Mouse (Mus musculus) heart, adult 2 months (tissue): ENCODE measurements around the gene Cfap100. TPM values are rescaled to one million over a fixed set of nuclear protein-coding genes. Genes with fewer than 3 reads are reported as not detected.

Experiments used
- DNase-seq, 2 experiments: peaks; one replicate each; pipeline ENCODE4 v3.0.0; 2021
- H3K27ac ChIP-seq: fragments of 200-600 bp; 2 replicates; pipeline ENCODE4 v1.8.1; 2022
- H3K27me3 ChIP-seq: fragments of 200-500 bp; 2 replicates; pipeline ENCODE4 v1.6.1; 2012; ENCODE audit warnings: mild to moderate bottlenecking, low read length, inconsistent platforms, mixed read lengths; ENCODE audit not compliant: control insufficient read depth, insufficient read depth
- H3K36me3 ChIP-seq: fragments of 200-500 bp; 2 replicates; pipeline ENCODE4 v1.6.1; 2012; ENCODE audit warnings: low read length, inconsistent platforms; ENCODE audit not compliant: control insufficient read depth, insufficient read depth
- H3K4me1 ChIP-seq: fragments of 200-500 bp; 2 replicates; pipeline ENCODE4 v1.6.1; 2011; ENCODE audit warnings: low read length; ENCODE audit not compliant: control insufficient read depth, insufficient read depth
- H3K4me3 ChIP-seq: fragments of 200-600 bp; 2 replicates; pipeline ENCODE4 v1.8.1; 2022
- H3K79me2 ChIP-seq: fragments of 200-500 bp; replicated peaks from 2 replicates; pipeline ENCODE4 v1.6.1; 2012; ENCODE audit warnings: mild to moderate bottlenecking, inconsistent platforms, low read length, moderate library complexity, mixed read lengths; ENCODE audit not compliant: control insufficient read depth, insufficient read depth
- H3K9ac ChIP-seq: fragments of 200-500 bp; 2 replicates; pipeline ENCODE4 v1.6.1; 2012; ENCODE audit warnings: low read depth, mild to moderate bottlenecking, control low read depth, inconsistent platforms, low read length, mixed read lengths
- CTCF ChIP-seq: fragments of 200-600 bp; IDR thresholded peaks from 2 replicates; pipeline ENCODE4 v1.8.1; 2022; ENCODE audit warnings: antibody characterized with exemption, mild to moderate bottlenecking, moderate library complexity
- EP300 ChIP-seq: fragments of 200-500 bp; IDR thresholded peaks from 2 replicates; pipeline ENCODE4 v1.6.1; 2011; ENCODE audit warnings: low read depth, low read length, control low read depth; ENCODE audit not compliant: insufficient read depth
- POLR2A ChIP-seq: fragments of 200-500 bp; IDR thresholded peaks from 2 replicates; pipeline ENCODE4 v1.6.1; 2011; ENCODE audit warnings: mild to moderate bottlenecking, low read depth, low read length, control low read depth; ENCODE audit not compliant: insufficient read depth
- WGBS: fragments of 180-500 bp; shearing (Covaris S2); methylation state at CpG from one replicate; pipeline ENCODE4 v1.1.7; 2018; 5-methylcytosine and 5-hydroxymethylcytosine counted together
- intact Hi-C: fragments of 180-260 bp; cut with DNase I; formaldehyde crosslinking; loops from one replicate; pipeline ENCODE4 v1.15.1; 2025
- polyA plus RNA-seq: library from polyadenylated mRNA; depleted of rRNA; stranded (reverse); fragments of >200 nt; gene quantifications from 2 replicates; pipeline ENCODE4 v1.2.3, GENCODE M21; 2012
- total RNA-seq, 2 experiments: library from RNA; stranded (reverse); gene quantifications; 2 replicates each; pipeline ENCODE4 v1.2.3; 2021

Gene Cfap100
- total and polyA plus RNA-seq, 3 experiments, result 0.16 to 0.80 (median 0.18) TPM

- H3K27ac ChIP-seq, result peak overlapping the region; percentile 98
- H3K4me1 ChIP-seq, result peaks cover 24% of the 10 kb centered on the region
- H3K4me3 ChIP-seq, result peak overlapping the region; percentile 94
- peaks cover 10% of the 10 kb centered on the region; the same call in 1 of the 2 replicates for H3K36me3 ChIP-seq
- TF ChIP-seq CTCF (no peak), EP300 (no peak), POLR2A (no peak; the same call in 1 of the 2 replicates)
- 44% methylated on average over 7 of the region's 7 CpGs for WGBS
- intact Hi-C loops, result loop anchor here (1.0 to 10.0 kb wide), 2 partner anchors 43 to 1119 kb away; no protein-coding TSS in a partner anchor
- peak in 1 of 2 experiments; percentile 47 for DNase-seq
- 0 out of 2 replicates have a peak, but pooled peaks cover 2% of the 10 kb centered on the region for H3K79me2 ChIP-seq
- peak overlapping the region; percentile 55 for H3K9ac ChIP-seq
- H3K27me3 ChIP-seq, result no peaks in the 10 kb centered on the region
Observed at GRCm38 (mm10) chr6:90463890-90464421, 35.4 kb upstream of the Cfap100 start.

- intact Hi-C loops, result loop anchor here (1.0 to 10.0 kb wide), 2 partner anchors 44 to 1119 kb away; no protein-coding TSS in a partner anchor
- H3K27ac ChIP-seq, result peak overlapping the region; percentile 98
- peak; percentile 97 for TF ChIP-seq EP300
- peak; percentile 27; the same call in 1 of the 2 replicates for TF ChIP-seq POLR2A
- peak; percentile 14; the same call in 1 of the 2 replicates for TF ChIP-seq CTCF
Observed at GRCm38 (mm10) chr6:90463228-90463862, 34.7 kb upstream of the Cfap100 start.

GRCm38 (mm10) chr6:90462841-90463227, 34.2 kb upstream of the Cfap100 start:
- H3K27me3 ChIP-seq, result no peaks in the 10 kb centered on the region
- H3K36me3 ChIP-seq, result peaks cover 7% of the 10 kb centered on the region; the same call in 1 of the 2 replicates
- H3K4me1 ChIP-seq, result peaks cover 17% of the 10 kb centered on the region
- TF ChIP-seq CTCF (no peak), EP300 (no peak), POLR2A (no peak)
- DNase-seq, result peak in 1 of 2 experiments; percentile 68
- WGBS, result 2% methylated on average over 38 of the region's 38 CpGs
- no peaks in the 10 kb centered on the region for H3K79me2 ChIP-seq
- peak overlapping the region; percentile 98 for H3K27ac ChIP-seq
- peak overlapping the region; percentile 86 for H3K9ac ChIP-seq
- H3K4me3 ChIP-seq, result peak overlapping the region; percentile 94
- intact Hi-C loops, result loop anchor here (1.0 to 10.0 kb wide), 3 partner anchors 44 to 1118 kb away; no protein-coding TSS in a partner anchor

More at GRCm38 (mm10) chr6:90463228-90463862, 34.7 kb upstream of the Cfap100 start:
- Histone ChIP-seq H3K9ac (peak overlapping the region; percentile 86), H3K79me2 (0 out of 2 replicates have a peak, but pooled peaks cover 2% of the 10 kb centered on the region), H3K4me1 (peaks cover 22% of the 10 kb centered on the region), H3K27me3 (no peaks in the 10 kb centered on the region), H3K36me3 (peaks cover 10% of the 10 kb centered on the region; the same call in 1 of the 2 replicates), H3K4me3 (peak overlapping the region; percentile 94)
- WGBS, result under 1% methylated on average over 31 of the region's 31 CpGs
- peak; percentile 94 to 97 for DNase-seq

- 1% methylated on average over 69 of the region's 70 CpGs for WGBS
- Histone ChIP-seq H3K27me3 (no peaks in the 10 kb centered on the region), H3K4me3 (peak within 1 kb of the TSS; percentile 94), H3K4me1 (peaks cover 15% of the 10 kb centered on the region), H3K27ac (peak within 1 kb of the TSS; percentile 98), H3K79me2 (no peaks in the 10 kb centered on the region), H3K9ac (peak within 1 kb of the TSS; percentile 86), H3K36me3 (peaks cover 3% of the 10 kb centered on the region; the same call in 1 of the 2 replicates)
- TF ChIP-seq POLR2A, result peak; percentile 56; the same call in 1 of the 2 replicates
- TF ChIP-seq CTCF, result no peak
- TF ChIP-seq EP300, result peak; percentile 25; the same call in 1 of the 2 replicates
- intact Hi-C loops, result loop anchor here (1.0 to 10.0 kb wide), 2 partner anchors 53 to 1117 kb away; no protein-coding TSS in a partner anchor
- DNase-seq, result peak; percentile 92
Observed at GRCm38 (mm10) chr6:90462181-90462706, 33.6 kb upstream of the Cfap100 start, which contains the start of gene Klf15. TSS of gene Klf15 (plus strand) at chr6:90462576.

- intact Hi-C loops, result loop anchor here (1.0 to 10.0 kb wide), 2 partner anchors 54 to 1117 kb away; no protein-coding TSS in a partner anchor
- H3K9ac ChIP-seq, result peak overlapping the region; percentile 44
- no peaks in the 10 kb centered on the region for H3K27me3 ChIP-seq
- peaks cover 15% of the 10 kb centered on the region for H3K4me1 ChIP-seq
- TF ChIP-seq POLR2A (no peak), CTCF (no peak), EP300 (no peak)
- 0 out of 2 replicates have a peak, but pooled peaks cover 2% of the 10 kb centered on the region for H3K36me3 ChIP-seq
- peak in 1 of 2 experiments; percentile 34 for DNase-seq
- WGBS, result 34% methylated on average over 12 of the region's 12 CpGs
- H3K27ac ChIP-seq, result peak overlapping the region; percentile 98
- H3K79me2 ChIP-seq, result no peaks in the 10 kb centered on the region
- peak overlapping the region; percentile 57 for H3K4me3 ChIP-seq
Observed at GRCm38 (mm10) chr6:90461771-90462170, 33.2 kb upstream of the Cfap100 start.
